Mouse (Mus musculus): ENCODE results near the gene Tmem50b.
A peak's percentile ranks its signal among the peaks of the same experiment; 100 is the strongest.
"Not testable (repeated sequence)": the region's sequence is repeated elsewhere in the genome, so short reads cannot be mapped to it uniquely, and the experiment has no call there.

The Tmem50b gene

GRCm38 (mm10) chr16:91597672-91598010, at the start of gene Tmem50b:
Gene Tmem50b, minus strand, starts transcription at chr16:91597800.
- DNase-seq (ENCODE audit: low read depth, low spot score) = peak; percentile 98

- peak; percentile 94 for DNase-seq (ENCODE audit: low read depth, low spot score)
Measured at GRCm38 (mm10) chr16:91646681-91647419, 49.2 kb upstream of the Tmem50b start, which contains the start of gene Gart. Gene Gart, minus strand, starts transcription at chr16:91646952.

GRCm38 (mm10) chr16:91645995-91646602, 48.5 kb upstream of the Tmem50b start:
- DNase-seq (ENCODE audit: low read depth, low spot score) = peak; percentile 83

- not testable (repeated sequence) for DNase-seq (ENCODE audit: low read depth, low spot score)
Measured at GRCm38 (mm10) chr16:91645420-91645819, 47.8 kb upstream of the Tmem50b start.

- no peak for DNase-seq (ENCODE audit: low read depth, low spot score)
Measured at GRCm38 (mm10) chr16:91644901-91645300, 47.3 kb upstream of the Tmem50b start.

- DNase-seq (ENCODE audit: low read depth, low spot score) = no peak
Measured at GRCm38 (mm10) chr16:91640171-91640570, 42.6 kb upstream of the Tmem50b start.

- no peak for DNase-seq (ENCODE audit: low read depth, low spot score)
Measured at GRCm38 (mm10) chr16:91639636-91640035, 42.0 kb upstream of the Tmem50b start.

- DNase-seq (ENCODE audit: low read depth, low spot score) = no peak
Measured at GRCm38 (mm10) chr16:91639161-91639560, 41.6 kb upstream of the Tmem50b start.

GRCm38 (mm10) chr16:91633641-91634040, 36.0 kb upstream of the Tmem50b start:
- no peak for DNase-seq (ENCODE audit: low read depth, low spot score)

GRCm38 (mm10) chr16:91632940-91633339, 35.3 kb upstream of the Tmem50b start:
- DNase-seq (ENCODE audit: low read depth, low spot score) = no peak

GRCm38 (mm10) chr16:91632439-91632838, 34.8 kb upstream of the Tmem50b start:
- no peak for DNase-seq (ENCODE audit: low read depth, low spot score)

- DNase-seq (ENCODE audit: low read depth, low spot score) = no peak
Measured at GRCm38 (mm10) chr16:91630584-91630983, 33.0 kb upstream of the Tmem50b start.

GRCm38 (mm10) chr16:91629749-91630148, 32.1 kb upstream of the Tmem50b start:
- DNase-seq (ENCODE audit: low read depth, low spot score) = no peak

GRCm38 (mm10) chr16:91628673-91629072, 31.1 kb upstream of the Tmem50b start:
- DNase-seq (ENCODE audit: low read depth, low spot score) = no peak

GRCm38 (mm10) chr16:91627831-91628230, 30.2 kb upstream of the Tmem50b start:
- DNase-seq (ENCODE audit: low read depth, low spot score) = no peak

- DNase-seq (ENCODE audit: low read depth, low spot score) = no peak
Measured at GRCm38 (mm10) chr16:91623074-91623473, 25.5 kb upstream of the Tmem50b start.

- DNase-seq (ENCODE audit: low read depth, low spot score) = no peak
Measured at GRCm38 (mm10) chr16:91620991-91621390, 23.4 kb upstream of the Tmem50b start.

GRCm38 (mm10) chr16:91620185-91620584, 22.6 kb upstream of the Tmem50b start:
- DNase-seq (ENCODE audit: low read depth, low spot score) = no peak

- DNase-seq (ENCODE audit: low read depth, low spot score) = peak; percentile 82
Measured at GRCm38 (mm10) chr16:91618511-91619501, 21.2 kb upstream of the Tmem50b start, which contains the start of gene Dnajc28. Gene Dnajc28, minus strand, starts transcription at chr16:91619026.

- DNase-seq (ENCODE audit: low read depth, low spot score) = no peak
Measured at GRCm38 (mm10) chr16:91614552-91614951, 17.0 kb upstream of the Tmem50b start.

GRCm38 (mm10) chr16:91612525-91612924, 14.9 kb upstream of the Tmem50b start:
- no peak for DNase-seq (ENCODE audit: low read depth, low spot score)

- DNase-seq (ENCODE audit: low read depth, low spot score) = no peak
Measured at GRCm38 (mm10) chr16:91611248-91611647, 13.6 kb upstream of the Tmem50b start.

Data from CD4-positive helper T cell, adult 2 months (primary cell).